ENCODE assay signal across 8 mouse cellular contexts in the genomic region with DNA sequence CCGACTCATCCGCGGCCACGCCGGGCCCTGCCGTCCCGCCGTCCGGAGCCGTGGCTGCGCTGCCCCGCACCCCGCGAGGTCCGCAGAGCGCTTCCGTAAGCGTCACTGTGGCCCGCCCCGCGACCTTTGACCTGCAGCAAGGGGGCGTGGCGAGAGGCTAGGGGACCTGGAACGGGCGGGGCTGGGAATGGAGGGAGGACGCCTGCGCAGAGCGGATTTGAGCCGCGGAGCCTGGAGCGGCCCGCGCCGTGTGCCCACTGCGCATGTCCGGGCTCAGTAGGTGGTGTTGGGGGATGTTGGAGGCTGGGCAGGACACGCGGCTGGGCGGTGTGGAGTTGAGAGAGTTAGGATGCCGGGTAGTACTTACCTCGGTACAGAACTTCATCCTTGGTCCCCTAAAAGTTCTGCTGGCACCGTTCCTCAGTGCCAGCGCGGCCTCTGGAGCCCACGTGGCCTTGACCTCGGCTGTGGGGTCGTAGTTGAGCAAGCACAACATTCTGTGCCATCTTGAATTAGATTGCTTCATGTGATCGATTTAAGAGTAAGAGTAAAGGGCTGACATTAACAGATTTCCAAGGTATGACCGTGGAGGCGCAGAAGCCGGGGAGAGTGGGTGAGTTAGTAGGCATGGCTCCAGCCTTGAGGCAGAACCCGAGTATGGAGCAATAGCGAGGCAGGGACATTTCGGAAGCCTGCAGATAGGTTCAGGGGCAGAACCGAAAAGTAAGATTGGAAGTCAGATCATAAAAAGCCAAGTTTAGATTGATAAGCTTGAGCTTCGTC. TPM values are rescaled to one million over a fixed set of nuclear protein-coding genes. Genes with fewer than 3 reads are reported as not detected.
DNase-seq lines count a peak whose midpoint lies in the region; ATAC-seq lines count a peak whose summit lies in the region.

A gene (minus strand): TSS at position 93 of the 783 bp plus-strand sequence.

- DNase-seq in adipocyte (ENCODE audit: low spot score): peak; percentile 97
- DNase-seq in embryo, embryonic 10 days (ENCODE audit: low spot score): peak; percentile 99
- peak; percentile 100 for DNase-seq in gastrocnemius, postnatal 10 days
- DNase-seq in induced T-regulatory cell, adult 2 months (ENCODE audit: low read depth): peak; percentile 98
- DNase-seq in left cerebral cortex, adult 9 months (ENCODE audit: low spot score in 2 of 2): peak; percentile 92 to 98
- DNase-seq in right cerebral cortex, postnatal 14 days: peak; percentile 99
- DNase-seq in urinary bladder, postnatal 36 days (ENCODE audit: low spot score in 2 of 2): peak; percentile 98 to 99

- peak; percentile 95 for ATAC-seq in megakaryocyte progenitor cell, adult 5-6 weeks (replicated peaks; ENCODE audit: poor library complexity)

RNA-seq across cellular contexts. Expression of the gene that starts here (rescaled TPM):
- total RNA-seq in gastrocnemius, postnatal 10 days (2021): 10 to 100 TPM; 19.5 to 22.9 TPM
- 71.6 and 72.0 TPM in 2 replicates for total RNA-seq in megakaryocyte progenitor cell, adult 5-6 weeks (2015)
- 35.4 and 42.0 TPM in 2 replicates for total RNA-seq in megakaryocyte progenitor cell, adult 5-6 weeks (2017)

Comparison
In these comparisons a context has a peak if more than half of its experiments do, and no peak if none do; other contexts are left out.
1. Peak in every context shown above with its lines: DNase-seq and ATAC-seq.